Mouse (Mus musculus) neutrophil, adult 65 days (primary cell): Measurements from ENCODE around the gene Gpr152. TPM values are rescaled to one million over a fixed set of nuclear protein-coding genes. Genes with fewer than 3 reads are reported as not detected.

ENCODE experiments used
- total RNA-seq: library from RNA; stranded (reverse); gene quantifications from 2 replicates; pipeline ENCODE4 v1.2.4, GENCODE M21; 2023

Gene Gpr152
- 0.09 and 0.13 TPM in 2 replicates for total RNA-seq

GRCm38 (mm10) chr19:4139446-4139845 is at the start of gene Gpr152:
TSS of gene Gpr152 (plus strand) at chr19:4139787.

GRCm38 (mm10) chr19:4096642-4097440 is 42.7 kb upstream of the Gpr152 start, which contains the start of gene Cdk2ap2:
TSS of gene Cdk2ap2 (plus strand) at chr19:4097182.

GRCm38 (mm10) chr19:4099837-4100717 is 39.5 kb upstream of the Gpr152 start, which contains the start of gene Pitpnm1:
TSS of gene Pitpnm1 (plus strand) at chr19:4099998.

GRCm38 (mm10) chr19:4125741-4126696 is 13.6 kb upstream of the Gpr152 start, which contains the start of gene Aip:
TSS of gene Aip (minus strand) at chr19:4125858.

GRCm38 (mm10) chr19:4143759-4144268 is 4.2 kb downstream of the Gpr152 start, which contains the start of gene Cabp4:
TSS of gene Cabp4 (minus strand) at chr19:4144033.

GRCm38 (mm10) chr19:4148491-4148806 is 8.9 kb downstream of the Gpr152 start, which contains the start of gene Coro1b:
TSS of gene Coro1b (plus strand) at chr19:4148619.

GRCm38 (mm10) chr19:4153232-4153654 is 13.7 kb downstream of the Gpr152 start, which contains the start of gene Ptprcap:
TSS of gene Ptprcap (plus strand) at chr19:4153604.

GRCm38 (mm10) chr19:4162646-4163542 is 23.3 kb downstream of the Gpr152 start, which contains the start of gene Rps6kb2:
TSS of gene Rps6kb2 (minus strand) at chr19:4163354.

GRCm38 (mm10) chr19:4175368-4175947 is 35.9 kb downstream of the Gpr152 start, which contains the start of gene Carns1:
TSS of gene Carns1 (minus strand) at chr19:4175479.

GRCm38 (mm10) chr19:4190831-4191334 is 51.3 kb downstream of the Gpr152 start, which contains the start of gene Tbc1d10c:
TSS of gene Tbc1d10c (minus strand) at chr19:4191284.

GRCm38 (mm10) chr19:4191528-4192250 is 52.1 kb downstream of the Gpr152 start, which contains the start of gene Ppp1ca:
TSS of gene Ppp1ca (plus strand) at chr19:4192065.

Other genes with a start within 250 kb of the Gpr152 start
- 235 and 315 TPM in 2 replicates for gene Tcirg1, start 232.7 kb upstream of the Gpr152 start, total RNA-seq
- gene Ndufs8, start 227.0 kb upstream of the Gpr152 start, total RNA-seq = 44.6 and 47.3 TPM in 2 replicates
- 138 and 146 TPM in 2 replicates for gene Aldh3b1, start 210.0 kb upstream of the Gpr152 start, total RNA-seq
- 222 and 238 TPM in 2 replicates for gene Unc93b1, start 204.6 kb upstream of the Gpr152 start, total RNA-seq
- 12.3 and 13.0 TPM in 2 replicates for gene Aldh3b3, start 181.1 kb upstream of the Gpr152 start, total RNA-seq
- 14.1 and 14.2 TPM in 2 replicates for gene Aldh3b2, start 167.5 kb upstream of the Gpr152 start, total RNA-seq
- 0.41 and 0.82 TPM in 2 replicates for gene Acy3, start 153.2 kb upstream of the Gpr152 start, total RNA-seq
- gene Tbx10, start 147.0 kb upstream of the Gpr152 start, total RNA-seq = not detected in 2 replicates
- 4.5 and 5.4 TPM in 2 replicates for gene Nudt8, start 139.2 kb upstream of the Gpr152 start, total RNA-seq
- 0.59 and 0.79 TPM in 2 replicates for gene Gm49405, start 139.2 kb upstream of the Gpr152 start, total RNA-seq
- 0.88 and 1.4 TPM in 2 replicates for gene Doc2g, start 136.5 kb upstream of the Gpr152 start, total RNA-seq
- gene Ndufv1, start 127.0 kb upstream of the Gpr152 start, total RNA-seq = 40.2 and 72.5 TPM in 2 replicates
- gene Gstp1, start 101.8 kb upstream of the Gpr152 start, total RNA-seq = 38.4 and 47.3 TPM in 2 replicates
- gene Gstp2, start 93.8 kb upstream of the Gpr152 start, total RNA-seq = 12.5 and 18.8 TPM in 2 replicates
- gene Gstp3, start 80.2 kb upstream of the Gpr152 start, total RNA-seq = 4.0 and 6.2 TPM in 2 replicates
- gene Cabp2, start 58.2 kb upstream of the Gpr152 start, total RNA-seq = not detected in 2 replicates
- 295 and 307 TPM in 2 replicates for gene Cdk2ap2, start 42.6 kb upstream of the Gpr152 start, total RNA-seq
- 207 and 345 TPM in 2 replicates for gene Pitpnm1, start 39.8 kb upstream of the Gpr152 start, total RNA-seq
- gene Aip, start 13.9 kb upstream of the Gpr152 start, total RNA-seq = 85.4 and 90.4 TPM in 2 replicates
- 0.27 TPM in 1 of 2 replicates, not detected in the other for gene Cabp4, start 4.2 kb downstream of the Gpr152 start, total RNA-seq
- gene Coro1b, start 8.8 kb downstream of the Gpr152 start, total RNA-seq = 170 and 186 TPM in 2 replicates
- gene Ptprcap, start 13.8 kb downstream of the Gpr152 start, total RNA-seq = 6.2 and 13.3 TPM in 2 replicates
- 34.6 and 55.9 TPM in 2 replicates for gene Rps6kb2, start 23.6 kb downstream of the Gpr152 start, total RNA-seq
- 38.1 and 50.5 TPM in 2 replicates for gene Carns1, start 35.7 kb downstream of the Gpr152 start, total RNA-seq
- 151 and 157 TPM in 2 replicates for gene Tbc1d10c, start 51.5 kb downstream of the Gpr152 start, total RNA-seq
- gene Ppp1ca, start 52.3 kb downstream of the Gpr152 start, total RNA-seq = 354 and 408 TPM in 2 replicates
- gene Rad9a, start 61.9 kb downstream of the Gpr152 start, total RNA-seq = 21.5 and 29.4 TPM in 2 replicates
- gene Clcf1, start 74.5 kb downstream of the Gpr152 start, total RNA-seq = 3.7 and 5.2 TPM in 2 replicates
- gene AC109138.7, start 74.6 kb downstream of the Gpr152 start, total RNA-seq = not detected in 2 replicates
- 48.2 and 61.9 TPM in 2 replicates for gene Pold4, start 92.1 kb downstream of the Gpr152 start, total RNA-seq
- gene Ssh3, start 129.4 kb downstream of the Gpr152 start, total RNA-seq = 27.9 and 44.6 TPM in 2 replicates
- 43.5 and 55.6 TPM in 2 replicates for gene Ankrd13d, start 143.3 kb downstream of the Gpr152 start, total RNA-seq
- 421 and 572 TPM in 2 replicates for gene Grk2, start 166.4 kb downstream of the Gpr152 start, total RNA-seq